Mouse (Mus musculus): Measurements from ENCODE around the gene Rhno1.

GRCm38 (mm10) chr6:128341956-128342723 lies 20.6 kb downstream of the Rhno1 start:
- no peak for TF ChIP-seq ZC3H11A (IDR thresholded peaks at IDR 0.05; ENCODE audit: borderline replicate concordance, low read depth, low read length)
- TF ChIP-seq HCFC1 (IDR thresholded peaks at IDR 0.05; ENCODE audit: borderline replicate concordance, insufficient read depth, low read length) = no peak
- no peak for TF ChIP-seq MAFK (IDR thresholded peaks at IDR 0.05; ENCODE audit: insufficient read depth, low read depth, low read length)
- TF ChIP-seq ZNF384 (IDR thresholded peaks at IDR 0.05; ENCODE audit: low read depth, low read length) = no peak
- TF ChIP-seq CHD2 (IDR thresholded peaks at IDR 0.05; ENCODE audit: low read depth, low read length) = no peak

All from ES-E14 (cell line).